Comparison of ENCODE assay signal across 14 mouse cellular contexts in the genomic region with DNA sequence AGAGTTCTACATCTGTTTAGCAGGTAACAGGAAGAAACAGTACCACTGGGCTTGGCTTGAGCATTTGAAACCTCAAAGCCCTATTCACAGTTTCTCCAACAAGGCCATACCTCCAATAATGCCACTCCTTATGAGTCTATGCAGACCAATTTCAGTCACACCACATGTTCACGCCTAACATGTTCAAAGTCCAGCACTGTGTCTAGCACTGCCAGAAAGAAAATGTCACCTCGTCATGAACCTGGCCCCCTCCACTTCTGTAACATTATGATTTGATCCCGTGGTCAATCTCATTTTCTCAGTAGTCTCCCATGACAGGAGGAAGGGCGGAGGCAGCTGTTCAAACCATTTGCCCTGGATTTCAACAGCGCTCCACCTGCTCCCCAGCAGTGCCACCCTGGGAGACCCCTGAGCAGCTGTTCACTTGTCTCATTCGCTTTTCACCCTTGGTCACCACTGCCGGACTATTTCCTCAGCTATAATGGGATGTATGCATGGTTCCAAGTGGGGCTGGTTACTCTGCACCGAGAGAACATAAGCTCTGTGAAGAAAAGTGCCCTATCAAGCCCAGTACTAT. TPM values are rescaled to one million over a fixed set of nuclear protein-coding genes. Genes with fewer than 3 reads are reported as not detected.
DNase-seq lines count a peak whose midpoint lies in the region; ATAC-seq and TF ChIP-seq lines count a peak whose summit lies in the region.
"Had no signal": no experiment of that assay in that cellular context is flagged by ENCODE, and none has a peak within 500 bp of the region (broad histone marks: within the 10 kb centered on the region; RNA-seq: fewer than 3 reads in every experiment).

No protein-coding gene starts in this region.

- TF ChIP-seq POLR2A in embryonic fibroblast, embryonic 13.5 days (IDR thresholded peaks at IDR 0.05; ENCODE audit: low read depth, low read length): no peak

- no peak overlapping the region for H3K4me2 ChIP-seq in heart, embryonic 16.5 days (ENCODE audit: low read depth, low read length)
- H3K4me2 ChIP-seq: kidney, embryonic 15.5 days had no signal

- H3K36me3 ChIP-seq in heart, embryonic 16.5 days (ENCODE audit: control insufficient read depth, insufficient read depth): no peaks in the 10 kb centered on the region
- H3K36me3 ChIP-seq: kidney, embryonic 15.5 days had no signal

- intact Hi-C loops in heart, postnatal 10 days (cut with DNase I): no loop called here

- H3K27me3 ChIP-seq in heart, embryonic 16.5 days (ENCODE audit: control insufficient read depth, insufficient read depth, low read length): no peaks in the 10 kb centered on the region
- H3K27me3 ChIP-seq: kidney, embryonic 15.5 days had no signal

- H3K9me3 ChIP-seq in heart, embryonic 16.5 days (replicated peaks; ENCODE audit: control insufficient read depth, low read length): no peaks in the 10 kb centered on the region
- H3K9me3 ChIP-seq: kidney, embryonic 15.5 days had no signal

- H3K4me1 ChIP-seq in heart, embryonic 16.5 days (ENCODE audit: control insufficient read depth, insufficient read depth, low read length): peaks cover 33% of the 10 kb centered on the region
- H3K4me1 ChIP-seq in embryonic fibroblast, embryonic 13.5 days (ENCODE audit: control insufficient read depth, insufficient read depth, low read length): peaks cover 8% of the 10 kb centered on the region; the same call in 1 of the 2 replicates

- H3K9ac ChIP-seq in heart, embryonic 16.5 days (ENCODE audit: low read length): no peak overlapping the region
- H3K9ac ChIP-seq: kidney, embryonic 15.5 days; liver, postnatal 0 days had no signal

- no peak for ATAC-seq in heart, embryonic 16.5 days (replicated peaks; ENCODE audit: extremely low read depth, insufficient read depth, low FRiP score)
- ATAC-seq in common myeloid progenitor, adult 5-6 weeks (replicated peaks; ENCODE audit: low read depth, poor library complexity, severe bottlenecking): peak; percentile 26; the same call in 1 of the 2 replicates
- ATAC-seq: liver, postnatal 0 days had no signal

- TF ChIP-seq CTCF in embryonic fibroblast, embryonic 13.5 days (IDR thresholded peaks at IDR 0.05; ENCODE audit: borderline replicate concordance, insufficient read depth, low read length): no peak

- WGBS in heart, embryonic 16.5 days: 69% methylated on average over 8 of the region's 8 CpGs

- no peak overlapping the region for H3K4me3 ChIP-seq in heart, embryonic 16.5 days (ENCODE audit: low read length)
- H3K4me3 ChIP-seq in embryonic fibroblast, embryonic 13.5 days (ENCODE audit: insufficient read depth, low read length): no peak overlapping the region
- H3K4me3 ChIP-seq: erythroblast, embryonic 14.5 days; kidney, embryonic 15.5 days had no signal

- DNase-seq in heart, postnatal 10 days: no peak
- peak; percentile 21 for DNase-seq in mesoderm, embryonic 11.5 days (ENCODE audit: low read depth, low spot score)
- no peak for DNase-seq in cerebellum, postnatal 4 days (ENCODE audit: low spot score in 2 of 2)
- DNase-seq in thymus, postnatal 0 days (ENCODE audit: low spot score): no peak
- DNase-seq: adrenal gland, adult 2 months; cerebellum, adult 9-11 months; layer of hippocampus, adult 9-11 months; liver, postnatal 0 days had no signal

- peak overlapping the region; percentile 89 for H3K27ac ChIP-seq in heart, embryonic 16.5 days (ENCODE audit: low read length)
- peak overlapping the region; percentile 83; the same call in 1 of the 2 replicates for H3K27ac ChIP-seq in embryonic fibroblast, embryonic 13.5 days (ENCODE audit: insufficient read depth, low read length)
- H3K27ac ChIP-seq: kidney, embryonic 15.5 days; macrophage had no signal

RNA-seq across cellular contexts. Expression of a gene that starts 54.6 kb away (rescaled TPM):
- polyA plus RNA-seq in heart, embryonic 16.5 days (2015; fragmentation: Nextera tagmentation; extraction: Ambion mirVana): 55.8 and 59.3 TPM in 2 replicates
- total RNA-seq in heart, postnatal 10 days (2021): 100 to 1,000 TPM; 186 to 197 TPM
- total RNA-seq in common myeloid progenitor, adult 5-6 weeks (2017): 84.0 and 96.0 TPM in 2 replicates
- polyA plus RNA-seq in embryonic fibroblast, embryonic 13.5 days (2011; ENCODE audit: insufficient read length, low read depth, missing spikeins): 773 and 1,145 TPM in 2 replicates
- 34.9 and 47.1 TPM in 2 replicates for polyA plus RNA-seq in thymus, postnatal 0 days (2015; fragmentation: Nextera tagmentation; extraction: Ambion mirVana)

Comparison
In these comparisons a context has a peak if more than half of its experiments do, and no peak if none do; other contexts are left out.
1. RNA of a gene that starts 54.6 kb away (polyA plus RNA-seq): 773 to 1,145 TPM in embryonic fibroblast, embryonic 13.5 days; 55.8 to 59.3 TPM in heart, embryonic 16.5 days and 34.9 to 47.1 TPM in thymus, postnatal 0 days; every median in the first group is over 10 times any median in the second.